Mouse (Mus musculus): ENCODE results near the gene Hoxc6. TPM values are rescaled to one million over a fixed set of nuclear protein-coding genes. Genes with fewer than 3 reads are reported as not detected.

Hoxc6 gene
- 0.13 and 3.5 TPM in 2 replicates for polyA plus RNA-seq (2012; rRNA removed; ENCODE audit: low replicate concordance)

DNA sequence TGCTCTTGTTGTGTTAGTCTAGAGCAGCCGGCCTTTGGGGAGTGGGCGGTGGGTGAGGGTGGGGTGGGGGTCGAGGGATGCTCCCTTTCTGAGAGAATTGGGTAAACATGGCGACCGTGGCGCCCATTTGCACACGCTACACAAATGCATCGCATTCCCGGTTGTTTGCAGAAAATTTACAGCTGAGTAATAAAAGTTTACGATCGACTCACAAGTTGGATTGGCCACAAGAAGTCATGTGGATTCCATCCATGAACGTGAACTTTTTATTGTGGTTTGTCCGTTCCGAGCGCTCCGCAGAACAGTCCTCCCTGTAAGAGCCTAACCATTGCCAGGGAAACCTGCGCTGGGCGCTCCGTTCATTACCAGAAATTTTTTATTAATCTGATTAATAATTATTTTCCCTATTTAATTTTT lies at the start of gene Hoxc6:
Gene Hoxc6, plus strand, starts transcription at position 319 of the 417 bp plus-strand sequence.

DNA sequence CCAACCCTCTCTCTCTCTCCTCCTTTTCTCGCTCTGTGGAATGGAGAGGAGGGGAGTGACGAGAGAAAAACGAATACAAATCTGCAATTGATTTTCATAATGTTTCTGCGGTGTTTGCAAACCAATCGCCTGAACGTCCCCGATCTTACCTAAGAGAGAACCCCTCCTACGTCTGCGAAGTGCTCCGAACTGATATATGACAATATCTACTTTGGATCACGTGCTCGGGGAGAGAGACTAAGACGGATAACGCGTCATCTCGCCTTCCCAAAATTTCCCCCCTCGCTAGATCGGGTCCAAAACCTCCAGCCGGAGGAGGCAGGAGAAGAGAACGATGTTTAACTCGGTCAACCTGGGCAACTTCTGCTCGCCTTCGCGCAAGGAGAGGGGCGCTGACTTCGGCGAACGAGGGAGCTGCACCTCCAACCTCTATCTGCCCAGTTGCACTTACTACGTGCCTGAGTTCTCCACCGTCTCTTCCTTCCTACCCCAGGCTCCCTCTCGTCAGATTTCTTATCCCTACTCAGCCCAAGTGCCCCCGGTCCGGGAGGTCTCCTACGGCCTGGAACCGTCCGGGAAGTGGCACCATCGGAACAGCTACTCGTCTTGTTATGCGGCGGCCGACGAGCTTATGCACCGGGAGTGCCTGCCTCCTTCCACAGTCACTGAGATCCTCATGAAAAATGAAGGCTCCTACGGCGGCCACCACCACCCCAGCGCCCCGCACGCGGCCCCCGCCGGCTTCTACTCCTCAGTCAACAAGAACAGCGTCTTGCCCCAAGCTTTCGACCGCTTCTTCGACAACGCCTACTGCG lies 43.7 kb upstream of the Hoxc6 start, which contains the start of gene Hoxc11:
Gene Hoxc11, plus strand, starts transcription at position 236 of the 815 bp plus-strand sequence.

DNA sequence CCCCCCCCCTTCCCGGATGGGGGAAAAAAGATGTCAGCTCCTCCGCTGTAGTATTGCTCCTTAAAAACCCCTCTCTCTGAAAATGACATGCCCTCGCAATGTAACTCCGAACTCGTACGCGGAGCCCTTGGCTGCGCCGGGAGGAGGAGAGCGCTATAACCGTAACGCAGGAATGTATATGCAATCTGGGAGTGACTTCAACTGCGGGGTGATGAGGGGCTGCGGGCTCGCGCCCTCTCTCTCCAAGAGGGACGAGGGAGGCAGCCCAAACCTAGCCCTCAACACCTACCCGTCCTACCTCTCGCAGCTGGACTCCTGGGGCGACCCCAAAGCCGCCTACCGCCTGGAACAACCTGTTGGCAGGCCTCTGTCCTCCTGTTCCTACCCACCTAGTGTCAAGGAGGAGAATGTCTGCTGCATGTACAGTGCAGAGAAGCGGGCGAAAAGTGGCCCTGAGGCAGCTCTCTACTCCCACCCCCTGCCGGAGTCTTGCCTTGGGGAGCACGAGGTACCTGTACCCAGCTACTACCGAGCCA lies 31.2 kb upstream of the Hoxc6 start, which contains the start of gene Hoxc10:
Gene Hoxc10, plus strand, starts transcription at position 21 of the 536 bp plus-strand sequence.

DNA sequence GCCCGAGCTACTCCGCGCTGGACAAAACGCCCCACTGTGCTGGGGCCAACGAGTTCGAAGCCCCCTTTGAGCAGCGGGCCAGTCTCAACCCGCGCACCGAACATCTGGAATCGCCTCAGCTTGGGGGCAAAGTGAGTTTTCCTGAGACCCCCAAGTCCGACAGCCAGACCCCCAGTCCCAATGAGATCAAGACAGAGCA lies 30.8 kb upstream of the Hoxc6 start, which contains the start of gene Hoxc5:
Gene Hoxc5, plus strand, starts transcription at position 132 of the 199 bp plus-strand sequence.

DNA sequence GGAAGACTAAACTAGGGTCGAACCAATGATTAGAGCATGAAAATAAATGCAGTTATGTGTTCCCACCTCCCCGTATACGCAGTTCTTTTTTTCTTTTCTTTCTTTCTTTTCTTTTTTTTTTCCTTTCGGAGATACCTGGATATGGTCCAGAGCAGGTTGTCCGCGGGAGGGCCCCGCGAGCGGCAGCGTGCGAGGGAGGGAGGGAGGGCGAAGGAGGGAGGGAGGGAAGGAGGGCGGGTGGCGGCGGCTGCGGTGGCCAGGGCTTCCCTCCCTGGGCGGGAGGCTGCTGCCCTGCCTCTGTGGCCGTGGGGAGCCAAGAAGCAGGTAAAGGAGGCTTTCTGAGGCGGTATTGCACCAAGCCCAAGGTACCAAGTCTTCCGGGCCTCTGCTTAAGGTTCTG lies 21.9 kb upstream of the Hoxc6 start, which contains the start of gene Hoxc9:
Gene Hoxc9, plus strand, starts transcription at position 269 of the 400 bp plus-strand sequence.

DNA sequence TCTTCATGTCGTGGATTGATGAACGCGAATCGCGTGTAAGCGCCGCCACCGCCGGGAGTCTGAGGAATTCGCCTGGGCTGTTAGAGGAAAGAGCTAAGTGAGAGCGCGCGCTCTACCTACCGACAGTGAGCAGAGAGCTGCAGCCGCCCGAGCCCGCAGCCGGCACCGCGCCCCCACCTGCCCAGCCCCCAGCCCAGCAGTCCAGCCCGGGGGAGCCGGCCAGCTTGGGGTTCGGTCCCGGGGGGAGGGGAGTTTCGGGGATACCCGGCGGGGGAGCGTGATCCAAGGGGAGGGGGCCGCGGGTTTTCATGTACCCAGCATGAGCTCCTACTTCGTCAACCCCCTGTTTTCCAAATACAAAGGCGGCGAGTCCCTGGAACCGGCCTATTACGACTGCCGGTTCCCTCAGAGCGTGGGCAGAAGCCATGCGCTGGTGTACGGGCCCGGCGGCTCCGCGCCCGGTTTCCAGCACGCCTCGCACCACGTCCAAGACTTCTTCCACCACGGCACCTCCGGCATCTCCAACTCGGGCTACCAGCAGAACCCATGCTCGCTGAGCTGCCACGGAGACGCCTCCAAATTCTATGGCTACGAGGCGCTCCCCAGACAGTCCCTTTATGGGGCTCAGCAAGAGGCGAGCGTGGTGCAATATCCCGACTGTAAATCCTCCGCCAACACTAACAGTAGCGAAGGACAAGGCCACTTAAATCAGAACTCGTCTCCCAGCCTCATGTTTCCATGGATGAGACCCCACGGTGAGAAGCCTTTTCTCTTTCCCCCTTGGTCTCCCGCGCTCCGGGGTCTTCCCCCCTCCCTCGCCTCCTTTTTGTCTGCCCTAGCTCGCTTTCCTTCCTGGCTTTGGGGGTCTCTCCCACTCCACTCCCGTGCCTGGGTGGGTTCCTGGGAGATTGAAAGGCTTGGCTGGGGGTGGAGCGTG lies 7.3 kb upstream of the Hoxc6 start, which contains the start of gene Hoxc8:
Gene Hoxc8, plus strand, starts transcription at position 147 of the 937 bp plus-strand sequence.

DNA sequence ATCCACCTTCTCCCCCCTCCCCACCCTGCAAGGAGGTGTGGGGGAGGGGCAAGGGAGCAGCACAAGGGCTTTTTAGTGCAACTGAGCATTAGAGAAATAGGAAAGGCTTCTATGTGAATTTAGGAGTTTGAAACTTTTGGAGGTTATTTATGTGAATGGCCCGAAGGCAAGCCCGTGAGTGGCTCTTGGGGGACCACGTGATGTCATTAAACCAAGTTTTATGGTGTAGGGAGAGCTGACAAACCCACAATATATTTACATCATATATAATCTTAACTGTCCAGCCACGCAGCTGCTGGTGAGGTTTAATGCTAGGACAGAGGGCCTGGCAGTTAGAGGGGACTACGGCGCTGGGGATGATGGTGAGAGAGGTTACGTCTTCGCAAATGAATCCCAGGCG lies 20.6 kb downstream of the Hoxc6 start, which contains the start of gene Hoxc4:
Gene Hoxc4, plus strand, starts transcription at position 299 of the 400 bp plus-strand sequence.

Other genes with a start within 250 kb of the Hoxc6 start
- not detected in 2 replicates for gene Hoxc13, start 77.2 kb upstream of the Hoxc6 start, polyA plus RNA-seq (2012; rRNA removed; ENCODE audit: low replicate concordance)
- gene Hoxc12, start 61.5 kb upstream of the Hoxc6 start, polyA plus RNA-seq (2012; rRNA removed; ENCODE audit: low replicate concordance), result not detected in 2 replicates
- gene Hoxc11, start 43.8 kb upstream of the Hoxc6 start, polyA plus RNA-seq (2012; rRNA removed; ENCODE audit: low replicate concordance), result not detected in 2 replicates
- not detected in 2 replicates for gene Hoxc10, start 31.5 kb upstream of the Hoxc6 start, polyA plus RNA-seq (2012; rRNA removed; ENCODE audit: low replicate concordance)
- gene Hoxc5, start 30.8 kb upstream of the Hoxc6 start, polyA plus RNA-seq (2012; rRNA removed; ENCODE audit: low replicate concordance), result 0.12 and 2.0 TPM in 2 replicates
- gene Hoxc9, start 21.8 kb upstream of the Hoxc6 start, polyA plus RNA-seq (2012; rRNA removed; ENCODE audit: low replicate concordance), result not detected in 2 replicates
- 0.13 TPM in 1 of 2 replicates, not detected in the other for gene Hoxc8, start 7.7 kb upstream of the Hoxc6 start, polyA plus RNA-seq (2012; rRNA removed; ENCODE audit: low replicate concordance)
- 1.1 and 1.5 TPM in 2 replicates for gene Hoxc4, start 20.7 kb downstream of the Hoxc6 start, polyA plus RNA-seq (2012; rRNA removed; ENCODE audit: low replicate concordance)
- gene Smug1, start 168.8 kb downstream of the Hoxc6 start, polyA plus RNA-seq (2012; rRNA removed; ENCODE audit: low replicate concordance), result 6.7 and 12.1 TPM in 2 replicates
- gene Cbx5, start 241.6 kb downstream of the Hoxc6 start, polyA plus RNA-seq (2012; rRNA removed; ENCODE audit: low replicate concordance), result 1.2 and 2.5 TPM in 2 replicates
- gene Hnrnpa1, start 242.2 kb downstream of the Hoxc6 start, polyA plus RNA-seq (2012; rRNA removed; ENCODE audit: low replicate concordance), result 9.0 and 9.4 TPM in 2 replicates

All from duodenum, adult 2 months (tissue).